Mouse (Mus musculus): Measurements from ENCODE around the gene Selenoh.

GRCm38 (mm10) chr2:84622668-84623067, 47.9 kb downstream of the Selenoh start:
- TF ChIP-seq CTCF (IDR thresholded peaks at IDR 0.05; ENCODE audit: control insufficient read depth, insufficient read depth, insufficient replicate concordance, low read depth, low read length) (no peak), POLR2A (IDR thresholded peaks at IDR 0.05; ENCODE audit: control insufficient read depth, low read depth, low read length) (no peak)
